Mouse (Mus musculus) frontal cortex, postnatal 10 days (tissue): ENCODE data around the gene Prol1.
"Not testable (repeated sequence)": the region's sequence is repeated elsewhere in the genome, so short reads cannot be mapped to it uniquely, and the experiment has no call there.

Experiments used
- DNase-seq, 2 experiments: peaks; one replicate each; pipeline ENCODE4 v3.0.0; 2022; ENCODE audit warnings: low spot score in 2 of 2, mixed read lengths in 1 of 2

Gene Prol1

DNA sequence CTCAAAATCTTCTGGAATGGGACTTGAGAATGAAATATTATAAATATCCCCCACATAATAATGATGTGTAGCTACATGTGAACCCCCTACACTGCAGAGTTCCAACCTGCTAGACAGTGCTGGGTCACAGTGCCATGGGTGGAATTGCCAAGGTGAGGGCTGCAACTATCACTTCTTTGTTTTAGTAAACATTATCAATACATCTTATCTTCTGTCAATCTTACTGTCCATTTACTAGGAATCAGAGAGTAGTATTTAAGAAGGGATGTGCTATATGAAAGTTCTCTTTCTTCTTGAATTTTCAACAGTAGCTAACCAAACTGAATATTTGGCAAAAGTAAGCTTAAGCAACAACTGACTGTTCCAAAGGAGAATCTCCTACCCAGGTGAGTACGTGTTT, at the start of gene Prol1:
Prol1 (plus strand) TSS at position 301 of the 400 bp plus-strand sequence.
- no peak for DNase-seq

DNA sequence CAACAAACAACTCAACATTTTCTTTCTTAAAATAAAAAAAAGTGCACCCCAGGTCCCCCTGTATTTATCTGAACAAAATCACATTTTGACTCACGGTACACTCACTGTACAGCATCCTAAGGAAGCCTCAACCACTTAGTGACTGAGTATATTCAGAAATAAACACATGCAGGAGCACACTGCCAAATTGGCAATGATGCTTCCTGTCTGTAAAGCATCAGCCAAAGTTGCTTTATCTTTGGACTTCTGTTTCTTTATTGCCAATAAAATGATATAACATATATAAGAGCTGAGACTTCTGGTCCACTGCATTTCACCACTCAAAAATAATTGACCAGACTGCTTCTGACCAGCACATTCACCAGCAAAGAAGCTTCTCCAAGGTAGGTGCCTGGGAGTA, 48.5 kb upstream of the Prol1 start, which contains the start of gene Gm7714:
Gm7714 (plus strand) TSS at position 301 of the 400 bp plus-strand sequence.
- no peak for DNase-seq

DNA sequence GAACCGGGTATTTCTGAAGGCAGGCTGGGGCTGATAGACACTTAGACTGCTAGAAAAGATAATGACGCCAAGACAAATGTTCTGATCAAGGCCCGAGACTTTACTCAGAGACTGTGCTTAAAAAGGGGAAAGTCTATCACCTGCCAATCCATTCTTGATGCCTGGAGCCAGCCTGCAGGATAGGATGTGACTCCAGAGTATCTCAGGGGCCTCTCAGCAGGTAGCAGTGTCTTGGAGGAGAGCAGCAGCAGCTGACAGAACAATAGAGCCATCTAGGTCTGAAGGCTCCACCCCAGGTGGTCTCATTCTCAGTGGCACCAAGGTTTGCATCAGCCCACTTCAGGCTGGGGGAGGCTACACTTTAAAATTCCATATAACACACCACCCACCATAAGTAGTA, 5.8 kb upstream of the Prol1 start:
- not testable (repeated sequence) for DNase-seq

DNA sequence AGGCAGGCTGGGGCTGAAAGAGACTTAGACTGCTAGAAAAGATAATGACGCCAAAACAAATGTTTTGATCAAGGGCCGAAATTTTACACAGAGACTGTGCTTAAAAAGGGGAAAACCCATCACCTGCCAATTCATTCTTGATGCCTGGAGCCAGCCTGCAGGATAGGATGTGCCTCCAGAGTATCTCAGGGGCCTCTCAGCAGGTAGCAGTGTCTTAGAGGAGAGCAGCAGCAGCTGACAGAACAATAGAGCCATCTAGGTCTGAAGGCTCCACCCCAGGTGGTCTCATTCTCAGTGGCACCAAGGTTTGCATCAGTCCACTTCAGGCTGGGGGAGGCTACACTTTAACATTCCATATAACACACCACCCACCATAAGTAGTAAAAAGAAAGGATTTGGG, 31.4 kb downstream of the Prol1 start:
- not testable (repeated sequence) for DNase-seq

DNA sequence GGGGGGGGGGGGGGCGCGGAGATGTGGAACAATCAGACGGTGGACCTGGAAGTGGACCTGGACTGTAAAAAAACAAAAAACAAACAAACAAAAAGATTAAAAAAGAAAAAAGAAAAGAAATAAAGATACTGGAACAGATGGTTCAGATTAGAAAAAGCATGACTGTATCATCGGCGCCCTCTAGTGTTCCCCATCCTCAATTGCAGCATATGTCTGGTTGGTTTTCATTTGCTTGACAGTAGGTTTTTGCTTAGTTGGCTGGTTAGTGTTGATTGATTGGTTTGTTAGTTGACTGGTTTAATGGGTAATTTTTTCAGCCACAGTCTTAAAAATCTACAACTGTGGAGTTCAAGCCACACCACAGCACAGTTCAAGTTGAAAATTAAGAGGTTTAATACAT, 47.7 kb downstream of the Prol1 start:
- peak in 1 of 2 experiments; percentile 6 for DNase-seq

DNA sequence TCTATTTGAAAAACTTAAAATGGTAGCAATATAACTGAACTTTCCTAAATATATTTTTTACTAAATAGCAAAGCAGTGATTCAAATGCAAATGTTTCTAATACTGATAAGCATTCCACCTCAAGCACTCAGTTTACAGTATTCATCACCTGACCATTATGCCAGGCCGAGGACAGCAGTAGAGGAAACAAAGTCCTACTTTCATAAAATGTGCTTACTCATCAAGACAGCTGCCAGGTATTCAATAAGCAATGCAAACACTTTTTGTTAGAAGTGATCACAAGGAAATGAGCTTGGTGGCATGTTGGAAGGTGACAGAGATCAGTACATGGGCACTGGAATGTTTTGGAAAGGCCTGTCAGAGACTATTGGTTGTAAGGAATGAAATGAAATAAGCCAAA, 49.8 kb downstream of the Prol1 start:
- no peak for DNase-seq

DNA sequence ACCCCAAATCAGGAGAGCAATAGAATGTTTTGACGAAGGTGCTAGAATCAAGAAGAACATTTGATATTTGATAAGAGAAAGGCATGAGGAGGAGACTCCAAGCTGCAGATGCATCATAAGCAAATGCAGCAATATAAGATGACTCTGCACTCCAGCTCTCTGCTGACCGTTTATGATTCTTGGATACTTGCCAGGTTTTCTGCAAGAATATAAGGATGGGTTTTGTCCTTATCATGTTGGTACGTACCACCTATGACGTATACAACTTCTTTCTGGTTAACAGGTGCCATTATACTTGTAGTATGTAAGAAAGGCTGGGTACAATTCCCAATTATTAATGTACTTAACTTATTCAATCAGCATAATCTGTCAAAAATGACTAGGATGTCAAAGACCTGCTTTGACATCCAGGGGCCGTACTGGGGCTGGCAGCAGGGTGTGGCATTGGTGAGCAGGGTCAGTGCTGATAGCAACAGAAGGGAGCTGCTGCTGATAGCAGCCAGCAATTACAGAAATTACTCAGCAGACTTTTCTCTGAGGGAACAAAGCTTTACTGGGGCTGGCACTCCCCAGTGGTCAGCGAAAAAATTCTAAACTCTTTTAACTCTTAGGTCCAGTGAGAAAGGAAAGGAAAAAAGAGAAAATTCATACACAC, 53.6 kb downstream of the Prol1 start:
- no peak for DNase-seq

DNA sequence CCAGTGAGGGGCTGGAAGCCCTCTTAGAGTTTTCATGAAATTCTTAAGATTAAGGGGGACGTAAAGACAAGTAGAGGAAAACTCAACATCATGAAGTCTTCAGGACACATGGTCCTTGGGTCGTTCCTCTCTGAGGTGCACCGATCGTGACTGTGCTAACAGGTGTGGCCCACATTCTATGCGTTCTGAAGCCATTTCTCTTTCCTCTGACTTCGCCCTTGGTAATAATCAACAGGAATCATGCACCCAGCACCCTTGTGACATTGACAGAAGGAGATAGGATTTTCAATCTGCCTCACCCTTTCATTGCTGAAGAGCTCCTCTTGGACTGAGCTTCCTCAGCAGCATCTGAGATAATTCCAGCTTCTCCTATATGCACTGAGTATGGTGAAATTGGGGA, 55.5 kb downstream of the Prol1 start:
- no peak for DNase-seq

DNA sequence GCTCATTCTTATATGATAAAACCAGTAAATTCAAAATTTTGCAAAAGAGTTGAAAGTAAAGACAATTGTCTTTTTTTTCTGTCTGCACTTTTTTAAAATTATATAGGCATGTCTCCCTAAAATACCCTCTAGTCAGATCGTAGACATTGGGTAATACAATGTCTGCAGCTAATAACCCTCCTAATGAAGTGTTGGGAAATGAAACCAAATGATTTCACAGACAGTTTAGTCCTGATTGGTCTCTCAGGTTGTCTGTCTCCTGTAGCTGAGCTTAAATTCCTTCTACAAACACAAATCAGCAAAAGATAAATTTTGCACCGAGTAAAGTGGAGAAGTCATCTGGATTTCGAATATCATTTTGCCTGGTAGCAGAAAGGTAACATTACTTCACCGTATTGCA, 58.7 kb downstream of the Prol1 start, which contains the start of gene Amtn:
Amtn (plus strand) TSS at position 301 of the 400 bp plus-strand sequence.
- DNase-seq, result no peak
